Mouse (Mus musculus): ENCODE measurements around the gene Cap2. TPM values are rescaled to one million over a fixed set of nuclear protein-coding genes. Genes with fewer than 3 reads are reported as not detected.

The Cap2 gene
- polyA plus RNA-seq, 1 experiment from 2014 or later = 18.3 TPM

- Histone ChIP-seq H3K4me3 (replicated peaks; ENCODE audit: low read length) (no peak overlapping the region), H3K36me3 (ENCODE audit: control insufficient read depth, insufficient read depth, low read length) (no peaks in the 10 kb centered on the region), H3K9me3 (replicated peaks; ENCODE audit: control insufficient read depth, low read length) (no peaks in the 10 kb centered on the region), H3K27ac (ENCODE audit: low read length) (no peak overlapping the region), H3K9ac (ENCODE audit: low read length) (no peak overlapping the region), H3K27me3 (ENCODE audit: control insufficient read depth, insufficient read depth, low read length) (no peaks in the 10 kb centered on the region), H3K4me1 (ENCODE audit: control insufficient read depth, insufficient read depth, low read length) (no peaks in the 10 kb centered on the region), H3K4me2 (ENCODE audit: low read depth, low read length) (no peak overlapping the region)
- no peak for ATAC-seq (ENCODE audit: insufficient read depth, low FRiP score)
- WGBS = 92% methylated on average over 5 of the region's 5 CpGs
These were observed 87.0 kb downstream of the Cap2 start for GRCm38 (mm10) chr13:46588606-46589005.

- no peaks in the 10 kb centered on the region for H3K4me1 ChIP-seq (ENCODE audit: control insufficient read depth, insufficient read depth, low read length)
- no peak for ATAC-seq (ENCODE audit: insufficient read depth, low FRiP score)
- no peaks in the 10 kb centered on the region for H3K27me3 ChIP-seq (ENCODE audit: control insufficient read depth, insufficient read depth, low read length)
- WGBS = 88% methylated on average over 4 of the region's 4 CpGs
- H3K36me3 ChIP-seq (ENCODE audit: control insufficient read depth, insufficient read depth, low read length) = no peaks in the 10 kb centered on the region
- no peak overlapping the region for H3K4me2 ChIP-seq (ENCODE audit: low read depth, low read length)
- no peak overlapping the region for H3K9ac ChIP-seq (ENCODE audit: low read length)
- H3K27ac ChIP-seq (ENCODE audit: low read length) = no peak overlapping the region
- H3K4me3 ChIP-seq (replicated peaks; ENCODE audit: low read length) = no peak overlapping the region
- H3K9me3 ChIP-seq (replicated peaks; ENCODE audit: control insufficient read depth, low read length) = no peaks in the 10 kb centered on the region
These were observed 89.2 kb downstream of the Cap2 start for GRCm38 (mm10) chr13:46590885-46591284.

GRCm38 (mm10) chr13:46600694-46601093 is 99.0 kb downstream of the Cap2 start:
- no peak for ATAC-seq (ENCODE audit: insufficient read depth, low FRiP score)
- 83% methylated on average over 5 of the region's 5 CpGs for WGBS
- H3K4me3 ChIP-seq (replicated peaks; ENCODE audit: low read length) = no peak overlapping the region
- no peaks in the 10 kb centered on the region for H3K36me3 ChIP-seq (ENCODE audit: control insufficient read depth, insufficient read depth, low read length)
- no peaks in the 10 kb centered on the region for H3K27me3 ChIP-seq (ENCODE audit: control insufficient read depth, insufficient read depth, low read length)
- no peak overlapping the region for H3K4me2 ChIP-seq (ENCODE audit: low read depth, low read length)
- no peak overlapping the region for H3K27ac ChIP-seq (ENCODE audit: low read length)
- H3K4me1 ChIP-seq (ENCODE audit: control insufficient read depth, insufficient read depth, low read length) = no peaks in the 10 kb centered on the region
- H3K9ac ChIP-seq (ENCODE audit: low read length) = no peak overlapping the region
- H3K9me3 ChIP-seq (replicated peaks; ENCODE audit: control insufficient read depth, low read length) = no peaks in the 10 kb centered on the region

GRCm38 (mm10) chr13:46601386-46601785 is 99.7 kb downstream of the Cap2 start:
- 68% methylated on average over 2 of the region's 2 CpGs for WGBS
- no peaks in the 10 kb centered on the region for H3K9me3 ChIP-seq (replicated peaks; ENCODE audit: control insufficient read depth, low read length)
- no peaks in the 10 kb centered on the region for H3K36me3 ChIP-seq (ENCODE audit: control insufficient read depth, insufficient read depth, low read length)
- no peaks in the 10 kb centered on the region for H3K4me1 ChIP-seq (ENCODE audit: control insufficient read depth, insufficient read depth, low read length)
- ATAC-seq (ENCODE audit: insufficient read depth, low FRiP score) = no peak
- H3K27ac ChIP-seq (ENCODE audit: low read length) = no peak overlapping the region
- H3K4me2 ChIP-seq (ENCODE audit: low read depth, low read length) = no peak overlapping the region
- no peak overlapping the region for H3K9ac ChIP-seq (ENCODE audit: low read length)
- H3K27me3 ChIP-seq (ENCODE audit: control insufficient read depth, insufficient read depth, low read length) = no peaks in the 10 kb centered on the region
- H3K4me3 ChIP-seq (replicated peaks; ENCODE audit: low read length) = no peak overlapping the region

- H3K9me3 ChIP-seq (replicated peaks; ENCODE audit: control insufficient read depth, low read length) = no peaks in the 10 kb centered on the region
- no peak overlapping the region for H3K4me3 ChIP-seq (replicated peaks; ENCODE audit: low read length)
- no peak overlapping the region for H3K9ac ChIP-seq (ENCODE audit: low read length)
- ATAC-seq (ENCODE audit: insufficient read depth, low FRiP score) = no peak
- no peak overlapping the region for H3K27ac ChIP-seq (ENCODE audit: low read length)
- no peaks in the 10 kb centered on the region for H3K36me3 ChIP-seq (ENCODE audit: control insufficient read depth, insufficient read depth, low read length)
- H3K4me2 ChIP-seq (ENCODE audit: low read depth, low read length) = no peak overlapping the region
- H3K4me1 ChIP-seq (ENCODE audit: control insufficient read depth, insufficient read depth, low read length) = no peaks in the 10 kb centered on the region
- 83% methylated on average over 11 of the region's 11 CpGs for WGBS
- H3K27me3 ChIP-seq (ENCODE audit: control insufficient read depth, insufficient read depth, low read length) = no peaks in the 10 kb centered on the region
These were observed 101.0 kb downstream of the Cap2 start for GRCm38 (mm10) chr13:46602674-46603073.

GRCm38 (mm10) chr13:46611033-46611432 is 109.4 kb downstream of the Cap2 start:
- Histone ChIP-seq H3K9ac (ENCODE audit: low read length) (no peak overlapping the region), H3K4me2 (ENCODE audit: low read depth, low read length) (no peak overlapping the region), H3K4me1 (ENCODE audit: control insufficient read depth, insufficient read depth, low read length) (no peaks in the 10 kb centered on the region), H3K4me3 (replicated peaks; ENCODE audit: low read length) (no peak overlapping the region), H3K27ac (ENCODE audit: low read length) (no peak overlapping the region), H3K9me3 (replicated peaks; ENCODE audit: control insufficient read depth, low read length) (no peaks in the 10 kb centered on the region), H3K27me3 (ENCODE audit: control insufficient read depth, insufficient read depth, low read length) (no peaks in the 10 kb centered on the region), H3K36me3 (ENCODE audit: control insufficient read depth, insufficient read depth, low read length) (no peaks in the 10 kb centered on the region)
- 73% methylated on average over 3 of the region's 3 CpGs for WGBS
- ATAC-seq (ENCODE audit: insufficient read depth, low FRiP score) = no peak

GRCm38 (mm10) chr13:46613694-46614272 is 112.1 kb downstream of the Cap2 start:
- no peak overlapping the region for H3K27ac ChIP-seq (ENCODE audit: low read length)
- H3K4me2 ChIP-seq (ENCODE audit: low read depth, low read length) = no peak overlapping the region
- 71% methylated on average over 6 of the region's 6 CpGs for WGBS
- no peak overlapping the region for H3K4me3 ChIP-seq (replicated peaks; ENCODE audit: low read length)
- ATAC-seq (ENCODE audit: insufficient read depth, low FRiP score) = no peak
- no peaks in the 10 kb centered on the region for H3K9me3 ChIP-seq (replicated peaks; ENCODE audit: control insufficient read depth, low read length)
- H3K4me1 ChIP-seq (ENCODE audit: control insufficient read depth, insufficient read depth, low read length) = no peaks in the 10 kb centered on the region
- no peaks in the 10 kb centered on the region for H3K27me3 ChIP-seq (ENCODE audit: control insufficient read depth, insufficient read depth, low read length)
- no peaks in the 10 kb centered on the region for H3K36me3 ChIP-seq (ENCODE audit: control insufficient read depth, insufficient read depth, low read length)
- H3K9ac ChIP-seq (ENCODE audit: low read length) = no peak overlapping the region

GRCm38 (mm10) chr13:46616673-46617362 is 115.2 kb downstream of the Cap2 start:
- Histone ChIP-seq H3K27me3 (ENCODE audit: control insufficient read depth, insufficient read depth, low read length) (no peaks in the 10 kb centered on the region), H3K4me2 (ENCODE audit: low read depth, low read length) (no peak overlapping the region), H3K4me1 (ENCODE audit: control insufficient read depth, insufficient read depth, low read length) (peaks cover 11% of the 10 kb centered on the region), H3K27ac (ENCODE audit: low read length) (no peak overlapping the region), H3K36me3 (ENCODE audit: control insufficient read depth, insufficient read depth, low read length) (no peaks in the 10 kb centered on the region), H3K9me3 (replicated peaks; ENCODE audit: control insufficient read depth, low read length) (no peaks in the 10 kb centered on the region), H3K9ac (ENCODE audit: low read length) (no peak overlapping the region), H3K4me3 (replicated peaks; ENCODE audit: low read length) (no peak overlapping the region)
- 84% methylated on average over 19 of the region's 19 CpGs for WGBS
- no peak for ATAC-seq (ENCODE audit: insufficient read depth, low FRiP score)

- Histone ChIP-seq H3K36me3 (ENCODE audit: control insufficient read depth, insufficient read depth, low read length) (no peaks in the 10 kb centered on the region), H3K27ac (ENCODE audit: low read length) (peak overlapping the region; percentile 42; the same call in 1 of the 2 replicates), H3K9me3 (replicated peaks; ENCODE audit: control insufficient read depth, low read length) (no peaks in the 10 kb centered on the region), H3K27me3 (ENCODE audit: control insufficient read depth, insufficient read depth, low read length) (no peaks in the 10 kb centered on the region), H3K9ac (ENCODE audit: low read length) (peak overlapping the region; percentile 46; the same call in 1 of the 2 replicates), H3K4me3 (replicated peaks; ENCODE audit: low read length) (peak overlapping the region; percentile 16), H3K4me2 (ENCODE audit: low read depth, low read length) (peak overlapping the region; percentile 45; the same call in 1 of the 2 replicates), H3K4me1 (ENCODE audit: control insufficient read depth, insufficient read depth, low read length) (peaks cover 11% of the 10 kb centered on the region)
- 14% methylated on average over 11 of the region's 11 CpGs for WGBS
- no peak for ATAC-seq (ENCODE audit: insufficient read depth, low FRiP score)
These were observed 118.0 kb downstream of the Cap2 start for GRCm38 (mm10) chr13:46619633-46620032.

Data from stomach, embryonic 16.5 days (tissue).